Mouse (Mus musculus) limb, embryonic 13.5 days (tissue): Measurements from ENCODE around the gene Lamtor1. TPM values are rescaled to one million over a fixed set of nuclear protein-coding genes. Genes with fewer than 3 reads are reported as not detected.
A peak's percentile ranks its signal among the peaks of the same experiment; 100 is the strongest.

ENCODE experiments used
- ATAC-seq: fragments of 200-750 bp; cut with Nextera tagmentation; 2 replicates; pipeline ENCODE4 v1.8.0; 2017; ENCODE audit warnings: low read depth, moderate number of reproducible peaks, moderate TSS enrichment; ENCODE audit not compliant: low FRiP score
- H3K27ac ChIP-seq: fragments of 300-500 bp; sonication (generic); 2 replicates; pipeline ENCODE4 v1.5.1; 2015; ENCODE audit warnings: inconsistent platforms, mild to moderate bottlenecking, moderate library complexity
- H3K27me3 ChIP-seq: fragments of 300-500 bp; sonication (generic); 2 replicates; pipeline ENCODE4 v1.6.1; 2015; ENCODE audit warnings: mild to moderate bottlenecking, inconsistent platforms
- H3K36me3 ChIP-seq: fragments of 300-500 bp; sonication (generic); 2 replicates; pipeline ENCODE4 v1.6.1; 2015; ENCODE audit warnings: inconsistent platforms, mild to moderate bottlenecking, moderate library complexity
- H3K4me1 ChIP-seq: fragments of 300-500 bp; sonication (generic); 2 replicates; pipeline ENCODE4 v1.6.1; 2015; ENCODE audit warnings: inconsistent platforms
- H3K4me2 ChIP-seq: fragments of 300-500 bp; sonication (generic); replicated peaks from 2 replicates; pipeline ENCODE4 v1.6.1; 2015; ENCODE audit warnings: inconsistent platforms, mild to moderate bottlenecking, moderate library complexity
- H3K4me3 ChIP-seq: fragments of 300-500 bp; sonication (generic); 2 replicates; pipeline ENCODE4 v1.5.1; 2015; ENCODE audit warnings: moderate library complexity, mild to moderate bottlenecking, inconsistent platforms
- H3K9ac ChIP-seq: fragments of 300-500 bp; sonication (generic); 2 replicates; pipeline ENCODE4 v1.6.1; 2015; ENCODE audit warnings: mild to moderate bottlenecking, inconsistent platforms
- H3K9me3 ChIP-seq: fragments of 300-500 bp; sonication (generic); 2 replicates; pipeline ENCODE4 v1.6.1; 2016; ENCODE audit warnings: inconsistent platforms
- WGBS: fragments of 180-500 bp; shearing (Covaris S2); methylation state at CpG from one replicate; pipeline ENCODE4 v1.1.7; 2015; 5-methylcytosine and 5-hydroxymethylcytosine counted together
- polyA plus RNA-seq: library from polyadenylated mRNA; unstranded; fragments of >200 nt; fragmentation: Nextera tagmentation; extraction: Ambion mirVana; gene quantifications from 2 replicates; pipeline ENCODE4 v1.2.1, GENCODE M21; 2015

Lamtor1 gene
- polyA plus RNA-seq, 1 experiment from 2014 or later: 162 TPM

DNA sequence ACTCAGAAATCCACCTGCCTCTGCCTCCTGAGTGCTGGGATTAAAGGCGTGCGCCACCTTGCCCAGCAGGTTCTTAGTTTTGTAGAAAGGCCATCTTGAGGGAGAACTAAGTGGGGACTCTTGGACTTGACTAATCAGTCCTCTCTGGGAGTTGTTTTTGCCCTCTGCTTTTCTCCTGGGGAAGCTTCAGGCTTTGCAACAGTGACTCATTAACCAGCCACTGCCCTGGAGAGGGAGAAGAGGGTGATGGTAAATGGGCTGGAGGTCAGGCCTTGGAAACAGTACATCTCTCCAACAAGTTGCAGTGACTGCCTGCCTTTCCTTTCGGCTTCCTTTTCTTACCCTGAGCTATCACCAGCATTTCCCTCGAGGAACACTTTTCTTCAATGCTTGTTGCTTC is 58.8 kb downstream of the Lamtor1 start:
- no peak overlapping the region for H3K4me2 ChIP-seq
- no peak overlapping the region for H3K9ac ChIP-seq
- H3K4me3 ChIP-seq: no peak overlapping the region
- H3K27ac ChIP-seq: no peak overlapping the region
- 91% methylated on average over 4 of the region's 4 CpGs for WGBS
- H3K36me3 ChIP-seq: no peaks in the 10 kb centered on the region
- H3K4me1 ChIP-seq: peaks cover 25% of the 10 kb centered on the region
- no peaks in the 10 kb centered on the region for H3K9me3 ChIP-seq
- no peaks in the 10 kb centered on the region for H3K27me3 ChIP-seq
- ATAC-seq: no peak

DNA sequence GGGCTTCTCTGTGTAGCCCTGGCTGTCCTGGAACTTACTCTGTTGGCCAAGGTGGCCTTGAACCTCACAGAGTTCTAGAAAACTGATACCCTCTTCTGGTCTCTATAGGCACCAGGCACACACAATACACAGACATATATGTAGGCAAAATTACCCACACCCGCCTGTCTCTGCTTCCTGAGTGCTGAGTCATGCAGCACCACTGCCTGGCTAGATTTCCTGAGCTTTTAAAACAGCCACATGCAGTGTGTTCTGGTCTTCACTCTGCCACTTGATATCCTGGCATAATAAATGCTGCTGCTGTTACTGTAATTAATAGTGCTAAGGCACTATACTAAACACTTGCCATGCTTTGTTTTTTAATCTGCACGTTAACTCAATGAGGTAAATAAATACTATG is 59.9 kb downstream of the Lamtor1 start:
- Histone ChIP-seq H3K27me3 (no peaks in the 10 kb centered on the region), H3K9ac (no peak overlapping the region), H3K27ac (no peak overlapping the region), H3K36me3 (no peaks in the 10 kb centered on the region), H3K4me3 (no peak overlapping the region), H3K4me1 (peaks cover 25% of the 10 kb centered on the region), H3K4me2 (no peak overlapping the region), H3K9me3 (no peaks in the 10 kb centered on the region)
- ATAC-seq: no peak
- 51% methylated on average over 2 of the region's 2 CpGs for WGBS

DNA sequence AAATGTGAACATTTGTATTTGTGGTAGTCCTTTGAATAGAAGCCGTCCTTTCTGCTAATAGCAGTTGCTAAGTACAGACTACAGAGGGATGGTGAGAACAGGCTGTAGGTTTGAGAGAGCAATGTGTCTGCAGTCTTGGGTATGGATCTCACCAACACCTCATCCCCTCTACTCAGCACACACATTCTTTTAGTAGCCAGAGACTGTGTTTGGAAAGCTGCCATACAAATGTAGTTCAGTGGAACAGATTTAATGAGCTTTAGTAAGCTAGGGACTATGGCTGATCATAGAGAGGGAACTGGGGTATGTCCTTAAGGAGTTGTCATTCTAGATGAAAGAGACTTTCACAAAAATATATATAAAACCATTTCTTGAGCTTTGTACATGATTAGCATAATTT is 61.6 kb downstream of the Lamtor1 start:
- no peaks in the 10 kb centered on the region for H3K9me3 ChIP-seq
- no peak overlapping the region for H3K4me3 ChIP-seq
- peaks cover 36% of the 10 kb centered on the region for H3K4me1 ChIP-seq
- ATAC-seq: no peak
- 82% methylated on average over 1 of the region's 1 CpGs for WGBS
- no peak overlapping the region for H3K27ac ChIP-seq
- H3K4me2 ChIP-seq: no peak overlapping the region
- no peaks in the 10 kb centered on the region for H3K27me3 ChIP-seq
- H3K36me3 ChIP-seq: no peaks in the 10 kb centered on the region
- H3K9ac ChIP-seq: no peak overlapping the region

DNA sequence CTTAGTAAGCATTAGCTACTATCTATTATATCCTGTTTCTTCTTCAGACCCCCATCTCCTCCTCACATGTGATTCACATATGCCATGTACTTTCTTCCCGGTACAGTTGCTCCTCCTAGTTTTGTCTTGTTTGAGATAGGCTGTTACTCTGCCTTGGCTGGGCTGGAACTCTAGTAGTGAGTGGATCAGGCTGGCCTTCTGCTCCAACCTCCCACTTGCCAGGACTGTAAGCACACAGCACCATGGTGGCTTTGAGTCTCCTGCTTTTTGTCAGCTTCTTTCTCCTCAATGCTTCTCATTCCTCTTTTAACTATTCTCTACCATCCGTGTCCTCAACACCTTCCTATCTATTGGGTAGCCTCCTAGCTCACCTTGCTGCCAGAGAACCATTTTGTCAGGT is 63.0 kb downstream of the Lamtor1 start:
- Histone ChIP-seq H3K9me3 (no peaks in the 10 kb centered on the region), H3K36me3 (no peaks in the 10 kb centered on the region), H3K9ac (peak overlapping the region; percentile 94), H3K4me2 (peak overlapping the region; percentile 77), H3K4me3 (0 out of 2 replicates have a peak overlapping the region, but pooled peaks have one; percentile 75), H3K27ac (peak overlapping the region; percentile 100; the same call in 1 of the 2 replicates), H3K4me1 (peaks cover 50% of the 10 kb centered on the region), H3K27me3 (no peaks in the 10 kb centered on the region)
- 54% methylated on average over 2 of the region's 2 CpGs for WGBS
- ATAC-seq: no peak

DNA sequence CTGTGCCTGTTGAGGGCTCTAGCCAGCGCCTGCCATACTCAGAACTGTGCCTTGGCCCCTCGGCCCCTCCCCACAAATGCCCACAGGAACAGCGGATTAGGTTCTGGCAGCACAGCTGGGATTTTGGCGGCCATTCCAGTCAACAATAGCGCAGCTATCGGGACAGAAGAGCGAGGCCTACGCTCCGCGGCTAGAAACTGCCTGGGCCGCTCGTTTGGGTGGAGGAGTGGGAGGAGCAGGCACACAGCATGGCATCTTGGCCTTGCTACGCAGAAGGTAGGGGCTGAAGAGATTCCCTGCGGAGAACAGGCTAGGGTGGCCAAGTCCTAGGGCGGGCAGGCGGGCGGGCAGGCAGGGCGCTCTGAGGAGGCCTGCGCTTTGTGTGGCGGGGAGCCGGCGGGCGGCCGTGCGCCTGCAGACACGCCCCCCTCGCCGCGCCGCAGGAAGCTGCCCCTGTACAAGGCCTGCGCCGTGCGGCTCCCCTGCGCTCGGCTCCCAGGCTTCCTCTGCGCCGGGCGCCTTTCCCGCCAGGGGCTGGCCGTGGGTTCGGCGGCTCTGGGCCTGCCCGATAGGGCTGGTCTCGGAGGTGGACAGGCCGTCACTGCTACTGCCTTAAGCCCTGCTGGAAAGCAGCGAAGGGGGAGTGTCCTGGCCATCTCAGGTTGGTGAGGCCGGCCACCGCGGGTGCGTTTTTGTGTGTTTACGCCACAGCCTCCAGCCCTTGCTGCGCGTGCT is 64.2 kb downstream of the Lamtor1 start:
- Histone ChIP-seq H3K4me2 (peak overlapping the region; percentile 77), H3K9ac (peak overlapping the region; percentile 94), H3K36me3 (no peaks in the 10 kb centered on the region), H3K27me3 (no peaks in the 10 kb centered on the region), H3K4me1 (peaks cover 62% of the 10 kb centered on the region), H3K27ac (peak overlapping the region; percentile 100), H3K9me3 (no peaks in the 10 kb centered on the region), H3K4me3 (peak overlapping the region; percentile 75)
- under 1% methylated on average over 45 of the region's 53 CpGs for WGBS
- peak; percentile 88 for ATAC-seq

DNA sequence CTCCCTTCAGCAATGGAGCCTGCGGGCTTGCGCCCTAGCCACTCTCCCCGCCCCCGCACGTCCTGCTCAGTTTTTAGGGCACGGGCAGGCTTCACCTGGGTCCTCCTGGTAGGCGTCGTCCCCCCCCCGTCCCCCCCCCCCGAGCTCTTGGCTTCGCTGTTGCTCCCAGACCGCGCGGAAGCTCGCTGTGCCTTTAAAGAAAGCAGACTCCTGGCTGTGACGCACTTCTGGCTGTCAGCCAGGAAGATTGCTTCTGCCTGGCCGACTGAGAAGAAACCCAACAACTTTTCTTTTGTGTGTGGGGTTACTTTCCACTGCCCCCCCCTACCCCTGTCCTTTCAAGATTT is 64.7 kb downstream of the Lamtor1 start:
- 0% methylated on average over 10 of the region's 17 CpGs for WGBS
- Histone ChIP-seq H3K9me3 (no peaks in the 10 kb centered on the region), H3K27me3 (no peaks in the 10 kb centered on the region), H3K4me2 (peak overlapping the region; percentile 77), H3K4me3 (peak overlapping the region; percentile 75), H3K9ac (peak overlapping the region; percentile 94), H3K36me3 (peaks cover 4% of the 10 kb centered on the region; the same call in 1 of the 2 replicates), H3K4me1 (peaks cover 67% of the 10 kb centered on the region), H3K27ac (peak overlapping the region; percentile 100)
- ATAC-seq: peak; percentile 79

DNA sequence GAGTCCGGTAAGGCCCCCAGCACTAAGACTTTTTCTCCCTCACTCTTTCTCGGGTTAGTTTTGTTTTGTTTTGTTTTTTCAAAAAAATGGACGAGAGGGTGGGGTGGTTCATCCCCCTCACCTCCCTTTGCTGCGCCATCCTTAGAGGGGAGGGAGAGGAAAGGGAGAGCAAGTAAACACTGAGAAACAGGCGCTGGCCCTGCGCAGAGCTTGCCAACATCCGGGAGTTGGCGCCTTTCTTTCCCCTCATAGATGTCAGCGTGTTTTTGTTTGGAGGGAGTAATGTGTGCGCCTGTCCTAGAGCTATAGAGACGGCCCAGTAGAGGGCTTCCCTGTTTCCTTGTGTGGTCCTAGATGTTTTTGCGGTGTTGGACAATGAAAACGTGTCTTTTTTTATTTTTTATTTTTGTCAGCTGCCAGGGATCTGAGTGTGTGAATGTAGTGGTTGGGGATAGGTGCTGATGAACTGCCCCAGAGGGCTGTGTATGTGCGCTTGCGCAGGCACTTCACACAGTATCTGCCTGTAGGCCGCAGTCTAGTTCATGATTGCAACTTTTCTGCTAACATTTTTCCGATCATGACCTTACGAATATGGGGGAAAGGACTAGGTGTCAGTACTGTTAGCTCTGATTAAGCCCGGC is 65.2 kb downstream of the Lamtor1 start:
- H3K4me1 ChIP-seq: peaks cover 67% of the 10 kb centered on the region
- 2% methylated on average over 19 of the region's 19 CpGs for WGBS

DNA sequence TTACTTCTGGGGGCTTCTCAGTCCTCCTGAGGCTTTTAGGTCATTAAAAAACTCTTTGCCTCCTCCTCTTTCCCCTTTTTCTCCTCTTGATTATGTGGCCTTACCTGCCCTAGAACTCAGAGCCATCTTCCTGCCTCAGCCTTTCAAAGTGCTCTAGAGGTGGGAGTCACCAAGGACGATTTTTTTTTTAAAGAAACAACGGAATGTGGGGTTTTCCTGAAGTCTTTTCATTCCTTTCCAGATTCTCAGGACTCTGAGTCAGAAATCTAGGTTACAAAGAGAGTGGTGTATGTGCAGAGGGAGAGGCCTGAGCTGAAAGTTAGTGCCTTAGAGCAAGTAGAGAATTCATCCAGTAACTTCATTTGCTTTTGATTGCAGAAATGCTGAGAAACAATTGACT is 66.0 kb downstream of the Lamtor1 start:
- H3K27ac ChIP-seq: peak overlapping the region; percentile 100

More for the DNA sequence above, 65.2 kb downstream of the Lamtor1 start:
- peak overlapping the region; percentile 75 for H3K4me3 ChIP-seq
- H3K27ac ChIP-seq: peak overlapping the region; percentile 100
- H3K36me3 ChIP-seq: peaks cover 4% of the 10 kb centered on the region; the same call in 1 of the 2 replicates
- no peaks in the 10 kb centered on the region for H3K9me3 ChIP-seq
- peak overlapping the region; percentile 94 for H3K9ac ChIP-seq
- peak overlapping the region; percentile 77 for H3K4me2 ChIP-seq
- peak; percentile 49 for ATAC-seq
- no peaks in the 10 kb centered on the region for H3K27me3 ChIP-seq

DNA sequence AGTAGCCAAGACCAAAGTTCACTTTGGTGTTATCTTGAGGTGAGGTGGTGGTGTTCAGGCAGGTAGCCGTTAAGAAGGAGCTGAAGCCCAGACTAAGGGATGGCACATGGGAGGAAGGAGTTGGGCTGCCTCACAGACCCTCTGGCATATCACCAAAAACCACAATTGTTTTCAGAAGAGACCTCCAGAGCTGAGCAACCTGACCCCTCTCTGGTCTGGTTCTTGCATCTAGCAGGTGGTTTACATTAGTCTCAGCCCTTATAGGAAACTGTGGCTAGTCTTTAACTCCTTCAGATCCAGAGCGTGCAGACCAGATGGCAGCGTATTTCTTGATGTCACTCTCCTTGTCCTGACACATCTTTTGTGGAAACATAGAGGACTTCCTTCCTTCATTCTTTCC is 68.0 kb downstream of the Lamtor1 start:
- peak overlapping the region; percentile 79 for H3K27ac ChIP-seq
- no peak overlapping the region for H3K4me3 ChIP-seq
- no peaks in the 10 kb centered on the region for H3K9me3 ChIP-seq
- H3K4me2 ChIP-seq: peak overlapping the region; percentile 77
- WGBS: 19% methylated on average over 3 of the region's 3 CpGs
- peaks cover 22% of the 10 kb centered on the region for H3K36me3 ChIP-seq
- no peaks in the 10 kb centered on the region for H3K27me3 ChIP-seq
- no peak overlapping the region; the same call in 1 of the 2 replicates for H3K9ac ChIP-seq
- H3K4me1 ChIP-seq: peaks cover 46% of the 10 kb centered on the region
- no peak for ATAC-seq

More for the DNA sequence above, 66.0 kb downstream of the Lamtor1 start:
- H3K36me3 ChIP-seq: peaks cover 11% of the 10 kb centered on the region; the same call in 1 of the 2 replicates
- H3K9me3 ChIP-seq: no peaks in the 10 kb centered on the region
- no peaks in the 10 kb centered on the region for H3K27me3 ChIP-seq
- peak overlapping the region; percentile 94 for H3K9ac ChIP-seq
- peaks cover 63% of the 10 kb centered on the region for H3K4me1 ChIP-seq
- no peak for ATAC-seq
- peak overlapping the region; percentile 77 for H3K4me2 ChIP-seq
- peak overlapping the region; percentile 75 for H3K4me3 ChIP-seq
- 50% methylated on average over 2 of the region's 2 CpGs for WGBS

DNA sequence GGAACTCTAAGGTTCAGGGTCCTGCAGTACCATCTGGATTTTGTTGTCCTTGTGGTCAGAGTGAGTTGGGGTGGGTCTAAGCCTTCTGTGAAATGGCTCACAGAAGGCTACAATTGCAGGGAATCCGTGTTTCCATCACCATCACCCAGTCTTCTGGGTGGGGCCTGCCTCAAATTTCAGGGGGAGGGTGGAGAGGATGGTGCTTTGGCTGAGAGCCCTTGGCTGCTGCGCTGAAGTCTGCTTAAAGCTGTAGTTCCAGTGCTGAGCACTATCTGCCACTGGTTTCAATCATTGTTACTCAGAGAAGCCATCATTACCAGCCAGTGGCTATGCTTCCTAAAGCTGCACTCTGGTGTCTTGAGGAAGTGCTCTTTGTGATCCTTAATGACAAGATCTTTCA is 68.8 kb downstream of the Lamtor1 start:
- Histone ChIP-seq H3K27ac (peak overlapping the region; percentile 79), H3K4me2 (peak overlapping the region; percentile 77), H3K27me3 (no peaks in the 10 kb centered on the region), H3K4me3 (no peak overlapping the region), H3K4me1 (peaks cover 42% of the 10 kb centered on the region), H3K9ac (no peak overlapping the region), H3K36me3 (peaks cover 25% of the 10 kb centered on the region), H3K9me3 (no peaks in the 10 kb centered on the region)
- ATAC-seq: no peak
- 15% methylated on average over 2 of the region's 2 CpGs for WGBS
